Mouse (Mus musculus) heart, embryonic 14.5 days (tissue): Measurements from ENCODE around the gene Slc12a3. TPM values are rescaled to one million over a fixed set of nuclear protein-coding genes. Genes with fewer than 3 reads are reported as not detected.

Source experiments
- ATAC-seq: fragments of 200-750 bp; cut with Nextera tagmentation; 2 replicates; pipeline ENCODE4 v1.8.0; 2017; ENCODE audit warnings: low read depth, moderate TSS enrichment; ENCODE audit not compliant: insufficient number of reproducible peaks, insufficient read depth, low FRiP score
- H3K27ac ChIP-seq, 2 experiments: fragments of 200-500 bp in 1 of 2; fragments of 300-500 bp in 1 of 2; sonication (generic) in 1 of 2; replicated peaks in 1 of 2; 2 replicates each; pipeline ENCODE4 v1.5.1; 2012 to 2014; ENCODE audit warnings: low read depth in 2 of 2, low read length in 2 of 2, control low read depth in 1 of 2, mild to moderate bottlenecking in 1 of 2, mixed read lengths in 1 of 2; ENCODE audit not compliant: control insufficient read depth in 1 of 2, insufficient read depth in 1 of 2
- H3K27me3 ChIP-seq: fragments of 300-500 bp; sonication (generic); 2 replicates; pipeline ENCODE4 v1.6.1; 2014; ENCODE audit warnings: mild to moderate bottlenecking, low read length, control low read depth; ENCODE audit not compliant: control insufficient read depth, insufficient read depth
- H3K36me3 ChIP-seq: fragments of 300-500 bp; sonication (generic); 2 replicates; pipeline ENCODE4 v1.6.1; 2014; ENCODE audit warnings: mild to moderate bottlenecking, control low read depth, low read length, mixed read lengths; ENCODE audit not compliant: control insufficient read depth, insufficient read depth
- H3K4me1 ChIP-seq, 2 experiments: fragments of 200-500 bp in 1 of 2; fragments of 300-500 bp in 1 of 2; sonication (generic) in 1 of 2; 2 replicates each; pipeline ENCODE4 v1.6.1; 2012 to 2014; ENCODE audit warnings: low read length in 2 of 2, control low read depth in 1 of 2, mixed read lengths in 1 of 2; ENCODE audit not compliant: control insufficient read depth in 2 of 2, insufficient read depth in 2 of 2
- H3K4me2 ChIP-seq: fragments of 300-500 bp; sonication (generic); 2 replicates; pipeline ENCODE4 v1.6.1; 2014; ENCODE audit warnings: mild to moderate bottlenecking, low read length
- H3K4me3 ChIP-seq, 2 experiments: fragments of 200-500 bp in 1 of 2; fragments of 300-500 bp in 1 of 2; sonication (generic) in 1 of 2; 2 replicates each; pipeline ENCODE4 v1.5.1; 2012 to 2014; ENCODE audit warnings: low read length in 2 of 2, mild to moderate bottlenecking in 2 of 2, control low read depth in 1 of 2, low read depth in 1 of 2, moderate library complexity in 1 of 2; ENCODE audit not compliant: control insufficient read depth in 1 of 2, insufficient read depth in 1 of 2
- H3K9ac ChIP-seq: fragments of 300-500 bp; sonication (generic); 2 replicates; pipeline ENCODE4 v1.6.1; 2014; ENCODE audit warnings: mild to moderate bottlenecking, low read length
- H3K9me3 ChIP-seq: fragments of 300-500 bp; sonication (generic); 2 replicates; pipeline ENCODE4 v1.6.1; 2016; ENCODE audit warnings: low read length, control low read depth; ENCODE audit not compliant: control insufficient read depth
- WGBS: fragments of 180-500 bp; shearing (Covaris S2); extraction: QIAGEN DNeasy Blood & Tissue Kit; methylation state at CpG from one replicate; pipeline ENCODE4 v1.1.7; 2014; 5-methylcytosine and 5-hydroxymethylcytosine counted together
- polyA plus RNA-seq: library from polyadenylated mRNA; unstranded; fragments of >200 nt; fragmentation: Nextera tagmentation; extraction: Ambion mirVana; gene quantifications from 2 replicates; pipeline ENCODE4 v1.2.1, GENCODE M21; 2014

Slc12a3 gene
- polyA plus RNA-seq, 1 experiment from 2014 or later, result not detected

DNA sequence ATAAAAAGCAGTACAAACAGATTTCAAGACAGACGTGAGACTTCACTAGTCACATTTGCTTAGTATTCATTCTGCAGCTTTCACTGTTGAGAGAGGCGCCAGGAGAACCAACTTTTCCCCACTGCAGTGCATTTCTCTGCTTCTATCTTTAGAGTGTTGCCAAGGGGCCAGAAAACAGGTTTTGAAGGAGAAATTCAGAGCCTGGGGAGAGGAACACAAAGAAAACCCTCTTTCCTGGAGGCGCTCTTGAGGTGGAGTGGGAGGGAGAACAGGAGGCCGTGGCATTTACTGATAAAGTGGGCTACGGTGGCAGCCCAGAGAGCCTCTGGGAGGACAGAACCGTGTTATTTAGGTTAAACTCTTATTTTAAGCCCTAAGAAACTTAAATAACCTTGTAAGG, 33.3 kb upstream of the Slc12a3 start:
- peaks cover 15% of the 10 kb centered on the region for H3K36me3 ChIP-seq
- H3K27ac ChIP-seq, result peak overlapping the region; percentile 42 to 77
- ATAC-seq, result no peak
- no peaks in the 10 kb centered on the region for H3K27me3 ChIP-seq
- WGBS, result 28% methylated on average over 6 of the region's 6 CpGs
- H3K4me1 ChIP-seq, result peaks cover 19 to 38% of the 10 kb centered on the region in 2 experiments
- peak overlapping the region; percentile 13; the same call in 1 of the 2 replicates for H3K4me2 ChIP-seq
- no peaks in the 10 kb centered on the region for H3K9me3 ChIP-seq
- no peak overlapping the region for H3K4me3 ChIP-seq
- H3K9ac ChIP-seq, result peak overlapping the region; percentile 7; the same call in 1 of the 2 replicates

DNA sequence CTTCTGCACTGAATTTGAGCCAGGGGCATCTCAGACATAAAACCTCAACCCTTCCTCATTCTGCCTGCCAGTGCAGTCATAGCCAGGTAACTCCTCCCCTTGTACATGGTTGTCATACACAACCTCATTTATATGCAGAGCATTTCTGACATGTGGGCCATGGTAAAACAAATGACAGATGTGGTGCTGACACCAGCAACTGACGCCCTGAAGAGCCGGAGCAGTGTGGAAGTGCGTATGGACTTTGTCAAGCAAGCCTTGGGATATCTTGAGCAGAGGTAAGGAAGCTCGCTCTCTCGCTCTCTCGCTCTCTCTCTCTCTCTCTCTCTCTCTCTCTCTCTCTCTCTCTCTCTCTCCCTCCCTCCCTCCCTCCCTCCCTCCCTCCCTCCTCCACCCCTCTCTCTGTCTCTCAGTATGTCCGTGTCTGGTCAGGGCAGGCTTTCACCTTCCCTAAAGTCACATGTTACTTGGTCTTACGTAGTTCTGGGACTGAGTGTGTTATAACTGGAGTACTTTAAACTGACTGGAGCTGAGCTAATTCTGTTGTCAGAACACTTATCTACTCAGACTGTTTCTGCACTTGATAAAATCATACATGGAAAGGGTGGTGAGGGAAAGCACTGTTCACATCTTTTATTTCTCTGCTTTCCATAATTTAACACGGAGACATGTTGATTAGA, 32.5 kb upstream of the Slc12a3 start:
- H3K27me3 ChIP-seq, result no peaks in the 10 kb centered on the region
- no peaks in the 10 kb centered on the region for H3K9me3 ChIP-seq
- peak overlapping the region; percentile 23 for H3K4me2 ChIP-seq
- H3K9ac ChIP-seq, result peak overlapping the region; percentile 16; the same call in 1 of the 2 replicates
- H3K36me3 ChIP-seq, result peaks cover 23% of the 10 kb centered on the region
- ATAC-seq, result peak; percentile 65
- H3K27ac ChIP-seq, result peak overlapping the region; percentile 42 to 77
- H3K4me3 ChIP-seq, result no peak overlapping the region
- peaks cover 19 to 37% of the 10 kb centered on the region in 2 experiments for H3K4me1 ChIP-seq
- 21% methylated on average over 9 of the region's 9 CpGs for WGBS

DNA sequence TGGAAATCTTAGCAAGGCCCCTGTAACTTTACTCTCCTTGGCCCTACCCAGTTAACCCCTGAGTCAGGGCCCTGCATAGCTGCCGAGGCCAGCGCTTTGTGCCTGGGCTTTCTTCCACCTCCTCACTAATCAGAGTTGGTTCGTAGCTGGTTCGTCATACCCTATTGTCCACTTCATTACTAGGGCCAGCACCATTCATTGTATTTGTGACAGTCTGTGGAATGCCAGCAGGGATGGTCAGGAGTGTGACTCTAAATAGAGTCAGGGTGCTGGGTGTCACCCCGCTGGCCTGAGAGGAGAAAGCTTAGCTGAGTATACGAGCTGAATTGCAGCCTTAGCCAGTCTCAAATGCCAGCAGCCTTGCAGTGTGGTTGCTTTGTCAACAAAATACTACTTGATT, 31.9 kb upstream of the Slc12a3 start:
- 41% methylated on average over 6 of the region's 6 CpGs for WGBS
- peaks cover 29% of the 10 kb centered on the region for H3K36me3 ChIP-seq
- H3K4me3 ChIP-seq, result no peak overlapping the region
- peak overlapping the region; percentile 23; the same call in 1 of the 2 replicates for H3K4me2 ChIP-seq
- no peaks in the 10 kb centered on the region for H3K9me3 ChIP-seq
- H3K27ac ChIP-seq, result peak overlapping the region; percentile 58 to 77; a peak in 3 of 4 replicates
- H3K9ac ChIP-seq, result peak overlapping the region; percentile 16; the same call in 1 of the 2 replicates
- H3K4me1 ChIP-seq, result peaks cover 16 to 30% of the 10 kb centered on the region in 2 experiments
- no peaks in the 10 kb centered on the region for H3K27me3 ChIP-seq
- no peak for ATAC-seq

DNA sequence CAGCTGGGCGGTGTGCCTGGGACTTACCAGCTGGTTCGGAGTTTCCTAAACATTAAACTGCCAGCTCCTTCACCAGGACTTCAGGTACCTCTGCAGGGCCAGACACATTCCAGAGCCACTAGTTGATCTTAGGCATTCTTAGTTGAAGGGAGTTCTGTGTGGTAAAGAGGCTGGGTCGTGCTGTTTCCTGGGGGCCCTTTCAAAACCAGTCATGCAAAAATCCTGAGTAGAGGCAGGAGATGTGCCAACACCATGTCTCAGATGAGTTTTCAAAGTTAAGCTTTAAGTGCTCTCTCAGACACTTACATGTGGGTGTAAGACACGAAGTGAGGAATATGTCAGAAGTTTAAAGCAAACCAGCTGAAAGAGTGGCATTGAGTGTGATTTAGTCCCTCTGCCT, 28.2 kb upstream of the Slc12a3 start:
- no peaks in the 10 kb centered on the region for H3K9me3 ChIP-seq
- H3K36me3 ChIP-seq, result peaks cover 55% of the 10 kb centered on the region
- no peak overlapping the region for H3K9ac ChIP-seq
- no peak overlapping the region for H3K4me3 ChIP-seq
- peaks cover 11 to 18% of the 10 kb centered on the region in 2 experiments for H3K4me1 ChIP-seq
- H3K27ac ChIP-seq, result no peak overlapping the region
- WGBS, result 63% methylated on average over 4 of the region's 4 CpGs
- H3K4me2 ChIP-seq, result no peak overlapping the region
- no peaks in the 10 kb centered on the region for H3K27me3 ChIP-seq
- no peak for ATAC-seq

DNA sequence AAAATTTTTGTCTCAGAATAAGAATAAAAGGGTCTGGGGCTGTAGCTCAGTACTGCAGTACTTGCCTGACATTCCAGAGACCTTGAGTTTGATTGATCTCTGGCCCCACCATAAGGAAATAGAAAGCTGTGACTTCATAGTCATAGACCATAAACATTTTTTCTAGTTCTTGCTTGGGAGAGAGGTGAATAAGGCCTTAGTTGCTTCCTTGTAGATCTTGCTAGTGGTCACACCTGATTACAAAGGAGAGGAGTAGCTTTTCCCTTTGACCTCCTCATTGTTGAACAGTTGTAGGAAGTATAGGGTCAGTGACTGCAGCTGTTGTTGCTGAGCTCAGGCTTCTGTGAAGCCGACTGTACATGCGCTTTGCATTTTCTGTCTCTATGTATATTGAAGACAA, 24.6 kb upstream of the Slc12a3 start:
- peaks cover 74% of the 10 kb centered on the region for H3K36me3 ChIP-seq

DNA sequence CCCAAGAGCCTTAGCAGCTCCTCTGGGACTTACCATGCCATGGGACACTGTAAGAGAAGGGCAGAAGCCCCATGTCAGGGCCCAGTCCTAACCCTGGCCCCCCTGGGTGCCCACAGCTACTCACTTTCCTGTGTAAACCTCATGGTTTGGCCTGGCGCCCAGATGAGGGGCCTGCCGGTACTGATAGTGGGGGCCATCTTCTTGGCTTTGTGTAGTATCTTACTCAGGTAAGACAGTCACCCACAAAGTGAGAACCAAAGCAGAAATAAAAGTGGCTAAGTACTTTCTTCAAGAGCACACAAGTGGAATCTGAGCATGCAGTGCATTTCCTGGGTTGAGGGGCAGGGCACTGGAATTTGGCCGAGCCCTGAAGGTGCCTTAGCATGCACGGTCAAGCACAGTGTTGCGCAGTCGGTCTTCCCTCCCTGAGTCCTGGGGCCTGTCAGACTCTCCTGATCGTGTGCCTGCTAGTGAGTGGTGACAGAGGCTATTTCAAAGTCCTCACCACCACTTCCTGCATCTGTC, 21.9 kb upstream of the Slc12a3 start:
- no peak overlapping the region for H3K9ac ChIP-seq
- peaks cover 82% of the 10 kb centered on the region for H3K36me3 ChIP-seq
- H3K27ac ChIP-seq, result peak overlapping the region in 1 of 2 experiments; percentile 63; a peak in 2 of 4 replicates
- H3K9me3 ChIP-seq, result no peaks in the 10 kb centered on the region
- peaks cover 4 to 11% of the 10 kb centered on the region in 2 experiments for H3K4me1 ChIP-seq
- 33% methylated on average over 7 of the region's 7 CpGs for WGBS
- no peak overlapping the region for H3K4me2 ChIP-seq
- ATAC-seq, result peak; percentile 64
- H3K4me3 ChIP-seq, result no peak overlapping the region
- no peaks in the 10 kb centered on the region for H3K27me3 ChIP-seq

More for the DNA sequence above, 24.6 kb upstream of the Slc12a3 start:
- H3K27ac ChIP-seq, result no peak overlapping the region
- H3K27me3 ChIP-seq, result no peaks in the 10 kb centered on the region
- no peak for ATAC-seq
- H3K9ac ChIP-seq, result no peak overlapping the region
- H3K4me3 ChIP-seq, result no peak overlapping the region
- H3K4me2 ChIP-seq, result no peak overlapping the region
- H3K9me3 ChIP-seq, result no peaks in the 10 kb centered on the region
- H3K4me1 ChIP-seq, result peaks cover 5 to 11% of the 10 kb centered on the region in 2 experiments
- 89% methylated on average over 2 of the region's 2 CpGs for WGBS

DNA sequence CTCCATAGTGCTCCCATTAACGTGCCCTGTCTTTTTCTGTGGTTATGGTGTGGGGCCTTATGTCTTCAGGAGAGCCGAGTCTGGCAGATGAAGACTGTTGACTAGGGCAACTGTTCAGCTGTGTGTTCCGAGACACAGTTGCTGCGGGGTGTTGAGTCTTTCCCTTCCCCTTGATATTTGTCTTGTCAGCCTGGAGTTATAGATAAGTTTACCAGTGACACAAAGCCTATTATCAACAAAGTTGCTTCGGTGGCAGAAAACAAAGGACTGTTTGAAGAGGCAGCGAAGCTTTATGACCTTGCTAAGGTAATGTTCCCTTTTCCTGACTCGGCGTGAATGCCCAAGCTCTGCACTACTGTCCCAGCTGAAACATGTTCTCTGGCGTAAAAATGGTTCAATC, 21.3 kb upstream of the Slc12a3 start:
- peaks cover 4 to 11% of the 10 kb centered on the region in 2 experiments for H3K4me1 ChIP-seq
- H3K4me2 ChIP-seq, result no peak overlapping the region
- no peak for ATAC-seq
- 55% methylated on average over 9 of the region's 9 CpGs for WGBS
- H3K9me3 ChIP-seq, result no peaks in the 10 kb centered on the region
- peak overlapping the region in 1 of 2 experiments; percentile 63; a peak in 1 of 4 replicates for H3K27ac ChIP-seq
- peaks cover 80% of the 10 kb centered on the region for H3K36me3 ChIP-seq
- H3K27me3 ChIP-seq, result no peaks in the 10 kb centered on the region
- no peak overlapping the region for H3K9ac ChIP-seq
- no peak overlapping the region for H3K4me3 ChIP-seq
